In genomic region chr11:59787199-59787781, GRCm38 (mm10) we compare ENCODE assay signal across 9 mouse cellular contexts. TPM values are rescaled to one million over a fixed set of nuclear protein-coding genes. Genes with fewer than 3 reads are reported as not detected.
DNase-seq lines count a peak whose midpoint lies in the region.
"Had no signal": no experiment of that assay in that cellular context is flagged by ENCODE, and none has a peak within 500 bp of the region (broad histone marks: within the 10 kb centered on the region; RNA-seq: fewer than 3 reads in every experiment).

Gene Pld6 (minus strand): TSS chr11:59787645.

- H3K36me3 ChIP-seq in megakaryocyte, embryonic 14.5 days (replicated peaks; ENCODE audit: low read length), result peaks cover 16% of the 10 kb centered on the region

- H3K4me3 ChIP-seq in megakaryocyte, embryonic 14.5 days (replicated peaks), result peak within 1 kb of the TSS; percentile 90

- H3K4me1 ChIP-seq in megakaryocyte, embryonic 14.5 days, result peaks cover 47% of the 10 kb centered on the region

- intact Hi-C loops in heart, postnatal 10 days (cut with DNase I), result no loop called here

- peak; percentile 58 to 62 for DNase-seq in heart, adult 18-20 months
- DNase-seq in heart, adult 8-10 months (ENCODE audit: low spot score), result no peak
- DNase-seq in embryo, embryonic 9.5 days (ENCODE audit: extremely low spot score), result peak; percentile 80
- peak; percentile 67 to 74 for DNase-seq in heart, postnatal 10 days
- DNase-seq in kidney, postnatal 36 days, result peak; percentile 52 to 81
- peak; percentile 40 for DNase-seq in right cerebral cortex, adult 18-20 months
- DNase-seq in urinary bladder, postnatal 14 days (ENCODE audit: low spot score), result peak; percentile 68

- no peaks in the 10 kb centered on the region for H3K9me3 ChIP-seq in megakaryocyte, embryonic 14.5 days

- H3K27me3 ChIP-seq in megakaryocyte, embryonic 14.5 days (replicated peaks), result peaks cover 38% of the 10 kb centered on the region
- H3K27me3 ChIP-seq: Patski had no signal

RNA-seq across cellular contexts. Expression of gene Pld6, which starts in this region (rescaled TPM):
- total RNA-seq in heart, adult 18-20 months (2021), result under 1 TPM; 0.46 to 0.50 TPM
- total RNA-seq in heart, adult 8-10 months (2022), result 1 to 10 TPM in 2 of 4 experiments, under 1 TPM in 2; 0.60 to 1.2 (median 0.89) TPM
- total RNA-seq in heart, postnatal 10 days (2021), result 1 to 10 TPM in 1 of 2 experiments, under 1 TPM in 1; 0.82 to 1.9 TPM
- polyA plus RNA-seq in megakaryocyte, embryonic 14.5 days (2012; ENCODE audit: insufficient read depth, low replicate concordance), result 0.43 TPM in 1 of 2 replicates, not detected in the other

Comparison
In these comparisons a context has a peak if more than half of its experiments do, and no peak if none do; other contexts are left out.
1. Peak in DNase-seq in heart, adult 18-20 months; RNA of the gene not detected or under 1 TPM.